Mouse (Mus musculus) limb, embryonic 14.5 days (tissue): ENCODE data around the gene Med29. TPM values are rescaled to one million over a fixed set of nuclear protein-coding genes. Genes with fewer than 3 reads are reported as not detected.

Experiments used
- ATAC-seq: fragments of 200-750 bp; cut with Nextera tagmentation; 2 replicates; pipeline ENCODE4 v1.8.0; 2017; ENCODE audit warnings: low read depth, moderate number of reproducible peaks, moderate TSS enrichment; ENCODE audit not compliant: low FRiP score
- DNase-seq: peaks from one replicate; pipeline ENCODE4 v3.0.0-alpha.2; 2015; ENCODE audit warnings: low spot score
- H3K27ac ChIP-seq: fragments of 300-500 bp; sonication (generic); replicated peaks from 2 replicates; pipeline ENCODE4 v1.5.1; 2014; ENCODE audit warnings: low read depth, mild to moderate bottlenecking, low read length, moderate library complexity, mixed read lengths
- H3K27me3 ChIP-seq: fragments of 300-500 bp; sonication (generic); 2 replicates; pipeline ENCODE4 v1.6.1; 2014; ENCODE audit warnings: low read length, mixed read lengths; ENCODE audit not compliant: control insufficient read depth, insufficient read depth
- H3K36me3 ChIP-seq: fragments of 300-500 bp; sonication (generic); 2 replicates; pipeline ENCODE4 v1.6.1; 2014; ENCODE audit warnings: mild to moderate bottlenecking, low read length, moderate library complexity, mixed read lengths; ENCODE audit not compliant: control insufficient read depth, insufficient read depth
- H3K4me1 ChIP-seq: fragments of 300-500 bp; sonication (generic); 2 replicates; pipeline ENCODE4 v1.6.1; 2014; ENCODE audit warnings: antibody characterized with exemption, low read length, mixed read lengths; ENCODE audit not compliant: control insufficient read depth, insufficient read depth
- H3K4me2 ChIP-seq: fragments of 300-500 bp; sonication (generic); replicated peaks from 2 replicates; pipeline ENCODE4 v1.6.1; 2014; ENCODE audit warnings: low read depth, mild to moderate bottlenecking, low read length, moderate library complexity; ENCODE audit not compliant: severe bottlenecking
- H3K4me3 ChIP-seq: fragments of 300-500 bp; sonication (generic); replicated peaks from 2 replicates; pipeline ENCODE4 v1.5.1; 2014; ENCODE audit warnings: low read length
- H3K9ac ChIP-seq: fragments of 300-500 bp; sonication (generic); 2 replicates; pipeline ENCODE4 v1.6.1; 2014; ENCODE audit warnings: mild to moderate bottlenecking, low read depth, low read length, moderate library complexity; ENCODE audit not compliant: severe bottlenecking
- H3K9me3 ChIP-seq: fragments of 300-500 bp; sonication (generic); 2 replicates; pipeline ENCODE4 v1.6.1; 2016; ENCODE audit warnings: low read length; ENCODE audit not compliant: control insufficient read depth
- POLR2A ChIP-seq: fragments of 200-500 bp; IDR thresholded peaks from 2 replicates; pipeline ENCODE4 v1.8.0; 2012; ENCODE audit warnings: inconsistent platforms, mild to moderate bottlenecking, moderate library complexity, borderline replicate concordance; ENCODE audit not compliant: insufficient read depth, insufficient read length; ENCODE audit errors: extremely low read depth
- WGBS: fragments of 180-500 bp; shearing (Covaris S2); extraction: QIAGEN DNeasy Blood & Tissue Kit; methylation state at CpG from one replicate; pipeline ENCODE4 v1.1.7; 2014; 5-methylcytosine and 5-hydroxymethylcytosine counted together
- polyA plus RNA-seq, 2 experiments: library from polyadenylated mRNA; depleted of rRNA in 1 of 2; stranded (reverse) in 1 of 2; unstranded in 1 of 2; fragments of >200 nt; fragmentation: Nextera tagmentation in 1 of 2; extraction: Ambion mirVana in 1 of 2; gene quantifications; 2 replicates each; pipeline versions ENCODE4 v1.2.1 to v1.2.3; 2012 to 2014

Gene Med29
- polyA plus RNA-seq, 2 experiments, result 47.5 to 49.9 TPM

- ATAC-seq (no peak), DNase-seq (peak; percentile 34)
- Histone ChIP-seq H3K9ac (peak overlapping the region; percentile 62), H3K4me3 (peak overlapping the region; percentile 36), H3K27ac (peak overlapping the region; percentile 95), H3K4me2 (peak overlapping the region; percentile 79), H3K36me3 (peaks cover 7% of the 10 kb centered on the region), H3K4me1 (peaks cover 53% of the 10 kb centered on the region), H3K27me3 (no peaks in the 10 kb centered on the region), H3K9me3 (no peaks in the 10 kb centered on the region)
- 47% methylated on average over 9 of the region's 12 CpGs for whole genome bisulfite sequencing
- TF ChIP-seq POLR2A, result no peak
Observed at GRCm38 (mm10) chr7:28382347-28382951, 10.1 kb downstream of the Med29 start.

DNA sequence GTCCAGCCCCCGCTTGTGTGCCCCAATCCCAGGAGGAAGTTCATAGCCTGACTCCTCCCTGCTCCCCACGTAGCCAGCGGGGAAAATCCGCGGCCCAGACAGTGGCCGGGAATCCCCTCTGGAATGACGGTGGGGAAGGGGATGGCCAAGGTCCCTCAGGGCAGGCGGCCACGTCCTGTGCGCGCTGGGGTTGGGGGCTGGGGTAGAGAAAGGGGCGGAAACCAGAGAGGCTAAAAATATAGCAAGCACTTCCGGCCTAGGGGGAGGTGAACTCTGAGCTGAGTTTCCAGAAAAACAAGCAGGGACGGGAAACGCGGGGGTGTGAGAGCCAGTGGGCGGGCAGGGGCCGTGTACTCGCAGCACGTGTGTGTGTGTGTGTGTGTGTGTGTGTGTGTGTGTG, 10.6 kb downstream of the Med29 start:
- DNase-seq (peak; percentile 90), ATAC-seq (peak; percentile 67)
- H3K4me1 ChIP-seq, result peaks cover 57% of the 10 kb centered on the region
- no peaks in the 10 kb centered on the region for H3K27me3 ChIP-seq
- H3K36me3 ChIP-seq, result peaks cover 11% of the 10 kb centered on the region
- TF ChIP-seq POLR2A, result no peak
- H3K9ac ChIP-seq, result peak overlapping the region; percentile 62
- WGBS, result under 1% methylated on average over 18 of the region's 20 CpGs
- H3K4me3 ChIP-seq, result peak overlapping the region; percentile 36
- H3K27ac ChIP-seq, result peak overlapping the region; percentile 95
- peak overlapping the region; percentile 79 for H3K4me2 ChIP-seq
- H3K9me3 ChIP-seq, result no peaks in the 10 kb centered on the region

DNA sequence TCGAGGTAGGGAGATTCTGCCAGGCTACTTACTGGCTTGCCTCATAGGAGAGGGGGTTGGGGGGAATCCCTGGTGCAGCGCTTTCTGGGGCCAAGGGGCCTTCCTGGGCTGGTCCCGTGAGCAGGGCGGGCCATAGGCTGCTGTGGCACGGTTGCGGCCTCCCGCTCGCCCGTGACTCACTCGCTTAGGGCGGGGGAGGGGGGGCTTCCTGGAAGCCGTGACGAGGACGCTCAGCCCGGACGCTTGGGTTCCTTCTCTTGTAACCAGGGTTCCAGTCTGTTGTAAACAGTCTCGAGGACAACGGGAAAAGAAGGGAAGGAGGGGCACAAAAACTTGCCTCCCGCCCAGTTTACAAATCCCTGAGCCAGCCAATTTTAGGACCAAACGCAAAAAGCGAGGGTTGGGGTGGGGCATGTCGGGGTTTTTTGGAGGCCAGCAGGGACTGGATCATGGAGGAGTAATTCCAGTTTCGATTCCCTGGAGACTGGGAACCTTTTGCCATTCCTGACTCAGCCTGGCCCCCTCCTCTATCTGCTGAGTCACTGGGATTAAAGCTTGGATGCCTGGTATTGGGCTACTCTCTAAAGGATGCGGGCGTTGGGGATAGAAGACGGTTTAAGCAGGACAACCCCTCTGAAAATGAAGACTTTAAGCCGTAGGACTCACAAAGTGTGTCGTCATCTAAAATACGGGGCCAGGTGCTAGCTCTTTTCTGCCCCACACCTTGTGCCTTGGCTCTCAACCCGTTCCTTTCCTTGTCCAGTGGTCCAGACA, 11.3 kb downstream of the Med29 start:
- peak overlapping the region; percentile 36 for H3K4me3 ChIP-seq
- DNase-seq (peak; percentile 62), ATAC-seq (peak; percentile 21)
- no peaks in the 10 kb centered on the region for H3K27me3 ChIP-seq
- H3K4me1 ChIP-seq, result peaks cover 63% of the 10 kb centered on the region
- WGBS, result 4% methylated on average over 30 of the region's 30 CpGs
- H3K36me3 ChIP-seq, result peaks cover 11% of the 10 kb centered on the region
- no peaks in the 10 kb centered on the region for H3K9me3 ChIP-seq
- TF ChIP-seq POLR2A, result no peak
- H3K27ac ChIP-seq, result peak overlapping the region; percentile 95
- H3K4me2 ChIP-seq, result peak overlapping the region; percentile 79
- peak overlapping the region; percentile 62 for H3K9ac ChIP-seq

DNA sequence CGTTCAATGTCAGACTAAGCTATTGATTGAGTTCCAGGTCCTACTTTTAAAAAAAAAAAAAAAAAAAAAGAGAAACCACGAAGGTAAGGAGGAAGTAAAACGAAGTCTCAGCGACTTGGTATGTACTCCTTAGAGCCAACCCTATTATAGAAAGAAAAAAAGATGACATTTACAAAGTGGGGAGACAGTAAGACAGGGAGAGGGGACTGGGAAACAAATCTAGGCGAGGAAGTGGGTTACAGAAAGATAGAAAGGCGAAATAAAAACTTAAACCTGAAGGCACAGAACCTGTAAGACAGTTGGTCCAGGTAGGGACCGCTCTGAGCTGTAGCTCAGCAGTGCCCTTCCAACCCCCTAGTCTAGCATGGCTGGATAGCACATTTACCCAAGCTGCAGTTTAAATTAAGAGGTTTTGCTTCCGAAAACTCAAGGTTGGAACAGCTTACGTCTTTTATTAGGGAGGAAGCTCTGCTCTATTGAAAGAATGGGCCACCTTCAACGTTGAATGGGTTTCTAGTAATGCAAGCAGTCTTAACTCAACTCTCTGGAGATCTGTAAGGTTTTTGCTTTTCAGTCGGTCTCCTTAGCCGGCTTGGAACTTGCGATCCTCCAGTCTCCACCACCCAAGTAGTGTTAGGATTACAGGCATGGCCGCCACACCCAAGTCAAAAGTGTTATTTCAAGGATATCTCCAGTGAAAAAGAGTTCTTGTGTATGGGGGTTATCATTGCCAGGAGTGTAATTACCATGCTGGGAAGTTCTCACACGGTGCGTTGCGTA, 12.1 kb downstream of the Med29 start, which contains the start of gene Zfp36:
Zfp36 (minus strand) TSS at position 17 of the 780 bp plus-strand sequence.
- ATAC-seq (no peak), DNase-seq (no peak)
- H3K27me3 ChIP-seq, result no peaks in the 10 kb centered on the region
- peak within 1 kb of the TSS; percentile 73 for H3K4me3 ChIP-seq
- H3K9me3 ChIP-seq, result no peaks in the 10 kb centered on the region
- peaks cover 66% of the 10 kb centered on the region for H3K4me1 ChIP-seq
- WGBS, result 43% methylated on average over 17 of the region's 17 CpGs
- H3K27ac ChIP-seq, result peak within 1 kb of the TSS; percentile 95
- peaks cover 11% of the 10 kb centered on the region for H3K36me3 ChIP-seq
- H3K4me2 ChIP-seq, result peak within 1 kb of the TSS; percentile 94
- no peak for TF ChIP-seq POLR2A
- H3K9ac ChIP-seq, result peak within 1 kb of the TSS; percentile 75

DNA sequence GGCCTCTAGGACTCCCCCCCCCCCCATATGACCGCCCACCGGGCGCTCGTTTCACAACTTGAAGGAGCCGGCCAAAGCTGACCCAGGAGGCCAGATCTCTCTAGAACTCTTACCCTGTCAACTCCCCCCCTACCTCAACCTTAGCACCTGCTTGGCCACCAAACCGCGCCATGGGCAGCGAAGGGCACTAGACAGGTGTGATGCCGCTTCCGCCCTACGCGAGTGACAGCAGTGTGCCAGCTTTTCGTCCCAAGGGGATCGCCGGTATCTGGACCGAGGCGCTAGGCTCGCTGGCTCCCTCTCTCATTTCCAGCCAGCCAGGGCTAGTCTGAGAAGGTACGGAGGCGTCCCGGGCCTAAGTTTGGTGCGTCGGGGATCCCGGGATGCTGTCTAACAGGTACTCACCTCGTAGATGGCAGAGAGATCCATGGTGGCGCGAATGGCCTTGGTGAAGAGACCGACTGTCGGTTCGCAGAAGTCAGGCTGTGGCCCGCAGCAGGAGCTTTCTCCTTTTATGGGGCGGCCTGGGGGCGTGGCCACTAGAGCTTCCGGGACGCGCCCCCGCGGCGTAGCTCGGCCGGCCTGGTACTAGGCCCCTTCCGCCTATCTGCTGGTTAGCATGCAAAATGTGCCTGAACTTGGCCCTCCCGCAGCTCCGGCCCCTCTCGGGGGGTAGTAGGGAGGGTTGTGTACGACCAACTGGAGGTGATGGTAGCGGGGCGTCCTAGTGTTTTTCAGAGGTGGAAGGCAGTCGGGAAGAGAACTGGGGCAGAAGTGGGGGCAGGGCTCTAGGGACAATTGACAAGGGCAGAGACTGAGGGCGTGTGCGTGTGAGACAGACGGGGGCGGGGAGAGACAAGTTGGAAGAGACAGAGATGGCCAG, 13.5 kb downstream of the Med29 start:
- Histone ChIP-seq H3K4me3 (peak overlapping the region; percentile 73), H3K4me2 (peak overlapping the region; percentile 94), H3K36me3 (peaks cover 11% of the 10 kb centered on the region), H3K4me1 (peaks cover 72% of the 10 kb centered on the region), H3K27me3 (no peaks in the 10 kb centered on the region), H3K27ac (peak overlapping the region; percentile 77), H3K9ac (peak overlapping the region; percentile 75), H3K9me3 (no peaks in the 10 kb centered on the region)
- 1% methylated on average over 51 of the region's 53 CpGs for WGBS
- peak; percentile 41 for ATAC-seq
- DNase-seq, result peak; percentile 94
- TF ChIP-seq POLR2A, result peak; percentile 81; the same call in 1 of the 2 replicates
